Mouse (Mus musculus): ENCODE measurements around the gene Dgki. TPM values are rescaled to one million over a fixed set of nuclear protein-coding genes. Genes with fewer than 3 reads are reported as not detected.

The Dgki gene
- polyA plus RNA-seq, 1 experiment from 2014 or later = 0.67 TPM

GRCm38 (mm10) chr6:37325906-37326602, 26.1 kb upstream of the Dgki start:
- H3K9me3 ChIP-seq = no peaks in the 10 kb centered on the region
- no peak overlapping the region for H3K4me3 ChIP-seq (replicated peaks)
- no peaks in the 10 kb centered on the region for H3K27me3 ChIP-seq (replicated peaks)
- H3K4me2 ChIP-seq (replicated peaks) = no peak overlapping the region
- peak overlapping the region; percentile 57; the same call in 1 of the 2 replicates for H3K27ac ChIP-seq
- H3K4me1 ChIP-seq (replicated peaks) = peaks cover 8% of the 10 kb centered on the region
- H3K36me3 ChIP-seq = no peaks in the 10 kb centered on the region
- ATAC-seq = no peak
- WGBS = 94% methylated on average over 9 of the region's 9 CpGs
- no peak overlapping the region for H3K9ac ChIP-seq

GRCm38 (mm10) chr6:37325076-37325475, 25.1 kb upstream of the Dgki start:
- WGBS = 85% methylated on average over 3 of the region's 3 CpGs
- ATAC-seq = no peak

GRCm38 (mm10) chr6:37322641-37323040, 22.7 kb upstream of the Dgki start:
- no peak for ATAC-seq
- 89% methylated on average over 7 of the region's 7 CpGs for WGBS
- no peak overlapping the region for H3K9ac ChIP-seq

More at GRCm38 (mm10) chr6:37325076-37325475, 25.1 kb upstream of the Dgki start:
- Histone ChIP-seq H3K27me3 (replicated peaks) (no peaks in the 10 kb centered on the region), H3K4me3 (replicated peaks) (no peak overlapping the region), H3K4me1 (replicated peaks) (peaks cover 8% of the 10 kb centered on the region), H3K9ac (no peak overlapping the region), H3K4me2 (replicated peaks) (no peak overlapping the region), H3K36me3 (no peaks in the 10 kb centered on the region), H3K9me3 (no peaks in the 10 kb centered on the region), H3K27ac (no peak overlapping the region)

GRCm38 (mm10) chr6:37322088-37322487, 22.1 kb upstream of the Dgki start:
- Histone ChIP-seq H3K27ac (no peak overlapping the region), H3K4me1 (replicated peaks) (peaks cover 6% of the 10 kb centered on the region; the same call in 1 of the 2 replicates), H3K27me3 (replicated peaks) (no peaks in the 10 kb centered on the region), H3K36me3 (no peaks in the 10 kb centered on the region), H3K4me2 (replicated peaks) (no peak overlapping the region), H3K9me3 (no peaks in the 10 kb centered on the region), H3K9ac (no peak overlapping the region), H3K4me3 (replicated peaks) (no peak overlapping the region)
- WGBS = 91% methylated on average over 9 of the region's 9 CpGs
- ATAC-seq = no peak

More at GRCm38 (mm10) chr6:37322641-37323040, 22.7 kb upstream of the Dgki start:
- Histone ChIP-seq H3K36me3 (no peaks in the 10 kb centered on the region), H3K4me1 (replicated peaks) (peaks cover 8% of the 10 kb centered on the region), H3K9me3 (no peaks in the 10 kb centered on the region), H3K4me3 (replicated peaks) (no peak overlapping the region), H3K27me3 (replicated peaks) (no peaks in the 10 kb centered on the region), H3K27ac (no peak overlapping the region), H3K4me2 (replicated peaks) (no peak overlapping the region)

GRCm38 (mm10) chr6:37317904-37318303, 17.9 kb upstream of the Dgki start:
- Histone ChIP-seq H3K27me3 (replicated peaks) (no peaks in the 10 kb centered on the region), H3K9ac (no peak overlapping the region), H3K9me3 (no peaks in the 10 kb centered on the region), H3K4me1 (replicated peaks) (no peaks in the 10 kb centered on the region), H3K4me2 (replicated peaks) (no peak overlapping the region), H3K36me3 (no peaks in the 10 kb centered on the region), H3K4me3 (replicated peaks) (no peak overlapping the region), H3K27ac (no peak overlapping the region)
- 78% methylated on average over 5 of the region's 5 CpGs for WGBS
- no peak for ATAC-seq

GRCm38 (mm10) chr6:37315440-37315839, 15.5 kb upstream of the Dgki start:
- Histone ChIP-seq H3K4me3 (replicated peaks) (no peak overlapping the region), H3K27ac (no peak overlapping the region), H3K9ac (no peak overlapping the region), H3K4me1 (replicated peaks) (no peaks in the 10 kb centered on the region), H3K36me3 (no peaks in the 10 kb centered on the region), H3K4me2 (replicated peaks) (no peak overlapping the region), H3K27me3 (replicated peaks) (no peaks in the 10 kb centered on the region), H3K9me3 (no peaks in the 10 kb centered on the region)
- ATAC-seq = no peak

GRCm38 (mm10) chr6:37310601-37311000, 10.6 kb upstream of the Dgki start:
- Histone ChIP-seq H3K4me3 (replicated peaks) (no peak overlapping the region), H3K27me3 (replicated peaks) (no peaks in the 10 kb centered on the region), H3K4me1 (replicated peaks) (no peaks in the 10 kb centered on the region), H3K9ac (no peak overlapping the region), H3K4me2 (replicated peaks) (no peak overlapping the region), H3K9me3 (no peaks in the 10 kb centered on the region), H3K27ac (no peak overlapping the region), H3K36me3 (no peaks in the 10 kb centered on the region)
- ATAC-seq = no peak
- WGBS = 74% methylated on average over 4 of the region's 4 CpGs

- no peaks in the 10 kb centered on the region for H3K4me1 ChIP-seq (replicated peaks)
- WGBS = 88% methylated on average over 1 of the region's 1 CpGs
Observed at GRCm38 (mm10) chr6:37306616-37307015, 6.6 kb upstream of the Dgki start.

GRCm38 (mm10) chr6:37300492-37300891, 508 bp upstream of the Dgki start:
- Histone ChIP-seq H3K4me1 (replicated peaks) (peaks cover 14% of the 10 kb centered on the region), H3K27me3 (replicated peaks) (peaks cover 38% of the 10 kb centered on the region), H3K27ac (no peak overlapping the region), H3K36me3 (no peaks in the 10 kb centered on the region), H3K4me2 (replicated peaks) (peak overlapping the region; percentile 99), H3K9me3 (no peaks in the 10 kb centered on the region), H3K4me3 (replicated peaks) (peak overlapping the region; percentile 58), H3K9ac (no peak overlapping the region)
- 16% methylated on average over 13 of the region's 13 CpGs for WGBS
- no peak for ATAC-seq

More at GRCm38 (mm10) chr6:37306616-37307015, 6.6 kb upstream of the Dgki start:
- no peak overlapping the region for H3K4me2 ChIP-seq (replicated peaks)
- no peak overlapping the region for H3K9ac ChIP-seq
- no peak overlapping the region for H3K4me3 ChIP-seq (replicated peaks)
- no peak overlapping the region for H3K27ac ChIP-seq
- no peaks in the 10 kb centered on the region for H3K9me3 ChIP-seq
- H3K27me3 ChIP-seq (replicated peaks) = no peaks in the 10 kb centered on the region
- no peak for ATAC-seq
- no peaks in the 10 kb centered on the region for H3K36me3 ChIP-seq

- Histone ChIP-seq H3K4me2 (replicated peaks) (peak overlapping the region; percentile 99), H3K4me1 (replicated peaks) (peaks cover 14% of the 10 kb centered on the region), H3K27ac (no peak overlapping the region), H3K9me3 (no peaks in the 10 kb centered on the region), H3K9ac (no peak overlapping the region), H3K27me3 (replicated peaks) (peaks cover 38% of the 10 kb centered on the region), H3K4me3 (replicated peaks) (peak overlapping the region; percentile 58), H3K36me3 (no peaks in the 10 kb centered on the region)
- WGBS = 36% methylated on average over 4 of the region's 4 CpGs
- no peak for ATAC-seq
Observed at GRCm38 (mm10) chr6:37298982-37299381, 1.0 kb downstream of the Dgki start.

- Histone ChIP-seq H3K27ac (no peak overlapping the region), H3K4me3 (replicated peaks) (no peak overlapping the region), H3K9ac (no peak overlapping the region), H3K4me1 (replicated peaks) (peaks cover 14% of the 10 kb centered on the region), H3K27me3 (replicated peaks) (peaks cover 38% of the 10 kb centered on the region), H3K9me3 (no peaks in the 10 kb centered on the region), H3K4me2 (replicated peaks) (no peak overlapping the region), H3K36me3 (no peaks in the 10 kb centered on the region)
- WGBS = 59% methylated on average over 8 of the region's 8 CpGs
- ATAC-seq = no peak
Observed at GRCm38 (mm10) chr6:37297744-37298482, 2.1 kb downstream of the Dgki start.

GRCm38 (mm10) chr6:37292068-37292467, 7.9 kb downstream of the Dgki start:
- Histone ChIP-seq H3K9me3 (no peaks in the 10 kb centered on the region), H3K4me3 (replicated peaks) (no peak overlapping the region), H3K27ac (no peak overlapping the region), H3K36me3 (no peaks in the 10 kb centered on the region), H3K9ac (no peak overlapping the region), H3K4me2 (replicated peaks) (no peak overlapping the region), H3K4me1 (replicated peaks) (no peaks in the 10 kb centered on the region), H3K27me3 (replicated peaks) (peaks cover under 1% of the 10 kb centered on the region)
- no peak for ATAC-seq
- WGBS = 79% methylated on average over 2 of the region's 2 CpGs
